Mouse (Mus musculus): ENCODE measurements around the gene Apln. TPM values are rescaled to one million over a fixed set of nuclear protein-coding genes. Genes with fewer than 3 reads are reported as not detected.

The Apln gene
- polyA plus RNA-seq, 1 experiment from 2014 or later = 4.1 TPM

- WGBS = 53% methylated on average over 8 of the region's 8 CpGs
- Histone ChIP-seq H3K27ac (replicated peaks) (no peak overlapping the region), H3K4me3 (no peak overlapping the region), H3K27me3 (no peaks in the 10 kb centered on the region; the same call in 1 of the 2 replicates), H3K9me3 (no peaks in the 10 kb centered on the region), H3K4me1 (no peaks in the 10 kb centered on the region), H3K9ac (replicated peaks) (no peak overlapping the region), H3K4me2 (replicated peaks) (no peak overlapping the region), H3K36me3 (no peaks in the 10 kb centered on the region)
- ATAC-seq (ENCODE audit: low FRiP score, low read depth) = no peak
Observed at GRCm38 (mm10) chrX:48006062-48006461, 28.6 kb downstream of the Apln start.

DNA sequence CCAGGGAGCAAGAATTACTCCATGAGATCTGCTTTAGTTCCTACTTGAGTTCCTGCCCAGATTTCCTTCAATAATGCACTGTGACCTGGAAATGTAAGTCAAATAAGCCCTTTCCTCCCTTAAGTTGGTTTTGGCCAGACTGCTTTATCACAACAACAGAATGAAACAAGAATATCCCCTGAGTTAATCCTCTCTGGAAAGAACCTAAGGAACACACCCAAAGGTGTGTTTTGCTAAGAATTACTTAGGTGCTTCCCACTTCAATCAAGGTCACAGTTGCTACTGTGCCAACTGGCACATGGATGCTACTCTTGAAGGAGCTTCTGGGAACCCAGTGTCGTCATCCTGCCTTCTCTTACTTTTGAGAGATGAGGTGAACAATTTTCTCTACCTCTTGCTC lies 29.9 kb downstream of the Apln start:
- Histone ChIP-seq H3K4me1 (no peaks in the 10 kb centered on the region), H3K4me3 (no peak overlapping the region), H3K9ac (replicated peaks) (no peak overlapping the region), H3K4me2 (replicated peaks) (no peak overlapping the region), H3K36me3 (no peaks in the 10 kb centered on the region), H3K27me3 (no peaks in the 10 kb centered on the region; the same call in 1 of the 2 replicates), H3K9me3 (no peaks in the 10 kb centered on the region), H3K27ac (replicated peaks) (no peak overlapping the region)
- 82% methylated on average over 1 of the region's 1 CpGs for WGBS
- no peak for ATAC-seq (ENCODE audit: low FRiP score, low read depth)

GRCm38 (mm10) chrX:48001151-48001550 lies 33.5 kb downstream of the Apln start:
- Histone ChIP-seq H3K9me3 (no peaks in the 10 kb centered on the region), H3K4me1 (no peaks in the 10 kb centered on the region), H3K4me2 (replicated peaks) (no peak overlapping the region), H3K27ac (replicated peaks) (no peak overlapping the region), H3K27me3 (no peaks in the 10 kb centered on the region; the same call in 1 of the 2 replicates), H3K4me3 (no peak overlapping the region), H3K9ac (replicated peaks) (no peak overlapping the region), H3K36me3 (no peaks in the 10 kb centered on the region)
- no peak for ATAC-seq (ENCODE audit: low FRiP score, low read depth)
- 84% methylated on average over 7 of the region's 7 CpGs for WGBS

DNA sequence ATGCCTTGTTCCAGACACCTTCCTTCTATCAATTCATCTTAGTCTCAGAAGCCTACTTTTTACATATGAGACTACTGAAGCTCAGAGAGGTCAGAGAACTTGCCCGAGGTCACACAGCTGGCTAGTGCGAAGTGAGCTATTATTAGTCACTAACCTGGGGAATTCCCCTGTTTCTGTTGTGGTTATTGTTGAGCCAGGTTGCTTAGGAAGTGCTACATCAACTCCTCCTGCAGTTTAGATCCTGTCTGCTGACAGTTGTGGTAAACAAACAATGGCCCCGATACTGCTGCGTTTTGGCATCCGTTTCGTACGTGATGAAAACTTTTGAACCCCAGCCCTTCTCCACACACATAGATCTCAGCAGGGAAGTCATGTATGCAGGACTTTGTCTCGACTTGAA lies 36.2 kb downstream of the Apln start:
- peaks cover 6% of the 10 kb centered on the region; the same call in 1 of the 2 replicates for H3K27me3 ChIP-seq
- WGBS = 89% methylated on average over 8 of the region's 8 CpGs
- H3K9me3 ChIP-seq = no peaks in the 10 kb centered on the region
- no peaks in the 10 kb centered on the region for H3K36me3 ChIP-seq
- no peak overlapping the region for H3K27ac ChIP-seq (replicated peaks)
- no peak for ATAC-seq (ENCODE audit: low FRiP score, low read depth)
- no peak overlapping the region for H3K9ac ChIP-seq (replicated peaks)
- H3K4me3 ChIP-seq = no peak overlapping the region
- H3K4me1 ChIP-seq = no peaks in the 10 kb centered on the region
- H3K4me2 ChIP-seq (replicated peaks) = no peak overlapping the region

DNA sequence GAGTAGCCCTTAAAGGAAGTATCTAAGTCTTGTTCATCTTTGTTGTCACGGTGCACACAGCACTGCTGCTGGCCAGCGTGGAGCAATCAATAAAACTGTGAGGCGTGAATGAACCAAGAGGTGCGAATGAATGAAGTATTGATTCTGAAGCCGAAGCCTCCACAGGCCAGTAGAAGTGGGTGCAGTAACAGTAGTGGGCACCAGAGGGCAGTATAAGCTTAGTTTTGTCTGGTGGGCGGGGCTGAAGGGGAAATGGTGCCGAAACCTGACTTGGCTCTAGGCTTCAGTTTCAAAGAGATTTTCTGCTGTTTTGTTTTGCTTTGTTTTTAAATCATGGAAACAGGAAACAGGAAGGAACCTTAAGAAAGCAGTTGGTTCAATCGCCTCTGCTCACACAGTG lies 42.0 kb downstream of the Apln start:
- Histone ChIP-seq H3K9ac (replicated peaks) (no peak overlapping the region), H3K4me1 (no peaks in the 10 kb centered on the region), H3K27ac (replicated peaks) (no peak overlapping the region), H3K4me2 (replicated peaks) (no peak overlapping the region), H3K36me3 (no peaks in the 10 kb centered on the region), H3K27me3 (peaks cover 12% of the 10 kb centered on the region; the same call in 1 of the 2 replicates), H3K9me3 (no peaks in the 10 kb centered on the region), H3K4me3 (no peak overlapping the region)
- ATAC-seq (ENCODE audit: low FRiP score, low read depth) = peak; percentile 60
- WGBS = 22% methylated on average over 8 of the region's 8 CpGs

DNA sequence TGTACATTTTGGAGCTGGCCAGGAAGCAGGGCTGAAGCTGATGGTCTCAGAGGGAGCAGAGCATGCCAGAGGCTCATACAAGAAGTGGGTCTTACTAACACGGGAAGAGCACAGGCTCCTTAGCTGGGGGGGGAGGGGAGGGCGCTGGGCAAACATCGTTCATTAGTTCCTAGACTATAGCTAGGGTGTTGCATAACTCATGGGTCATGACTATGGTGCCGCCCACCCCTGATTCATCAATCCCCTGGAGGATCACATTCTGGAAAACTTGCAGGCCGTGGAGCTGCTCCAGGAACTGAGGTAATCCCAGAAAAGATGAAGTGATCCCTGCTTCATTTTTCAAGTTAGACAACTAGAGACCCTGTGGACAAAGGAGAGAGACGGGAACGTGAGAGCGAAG lies 46.6 kb downstream of the Apln start:
- no peaks in the 10 kb centered on the region for H3K36me3 ChIP-seq
- 78% methylated on average over 8 of the region's 8 CpGs for WGBS
- H3K4me3 ChIP-seq = no peak overlapping the region
- H3K27me3 ChIP-seq = peaks cover 2% of the 10 kb centered on the region; the same call in 1 of the 2 replicates
- H3K4me2 ChIP-seq (replicated peaks) = no peak overlapping the region
- no peaks in the 10 kb centered on the region for H3K4me1 ChIP-seq
- no peak overlapping the region for H3K27ac ChIP-seq (replicated peaks)
- H3K9ac ChIP-seq (replicated peaks) = no peak overlapping the region
- H3K9me3 ChIP-seq = no peaks in the 10 kb centered on the region
- ATAC-seq (ENCODE audit: low FRiP score, low read depth) = no peak

DNA sequence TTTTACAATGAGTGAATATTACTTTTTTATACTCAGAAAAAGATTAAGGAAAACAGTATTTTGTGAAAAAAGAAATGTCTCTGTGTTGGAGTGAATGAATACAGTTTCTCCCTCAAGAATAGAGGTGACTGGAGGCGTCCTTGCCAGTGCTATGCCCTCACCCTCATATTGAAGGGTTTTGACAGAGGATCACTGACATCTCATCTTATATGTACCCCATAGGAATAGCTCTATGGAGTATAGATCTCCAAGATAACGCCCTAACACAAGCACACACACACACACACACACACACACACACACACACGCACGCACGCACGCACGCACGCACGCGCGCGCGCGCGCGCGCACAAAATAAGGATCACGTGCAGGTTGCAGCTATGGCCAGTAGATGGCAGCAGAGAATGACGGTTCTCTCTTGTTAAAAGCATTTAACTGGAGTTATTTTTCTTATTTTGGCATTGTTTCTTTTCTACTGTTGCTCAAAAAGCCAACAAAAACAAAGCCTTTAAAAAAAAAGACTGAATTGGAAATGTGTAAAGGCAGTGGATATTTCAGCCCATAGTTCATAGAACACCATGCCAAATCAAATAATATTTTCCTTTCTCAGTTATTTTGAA lies 49.5 kb downstream of the Apln start:
- WGBS = 37% methylated on average over 19 of the region's 19 CpGs
- Histone ChIP-seq H3K4me1 (no peaks in the 10 kb centered on the region), H3K4me2 (replicated peaks) (peak overlapping the region; percentile 43), H3K4me3 (peak overlapping the region; percentile 20), H3K36me3 (no peaks in the 10 kb centered on the region), H3K27me3 (no peaks in the 10 kb centered on the region), H3K9ac (replicated peaks) (no peak overlapping the region), H3K27ac (replicated peaks) (no peak overlapping the region), H3K9me3 (no peaks in the 10 kb centered on the region)
- no peak for ATAC-seq (ENCODE audit: low FRiP score, low read depth)

DNA sequence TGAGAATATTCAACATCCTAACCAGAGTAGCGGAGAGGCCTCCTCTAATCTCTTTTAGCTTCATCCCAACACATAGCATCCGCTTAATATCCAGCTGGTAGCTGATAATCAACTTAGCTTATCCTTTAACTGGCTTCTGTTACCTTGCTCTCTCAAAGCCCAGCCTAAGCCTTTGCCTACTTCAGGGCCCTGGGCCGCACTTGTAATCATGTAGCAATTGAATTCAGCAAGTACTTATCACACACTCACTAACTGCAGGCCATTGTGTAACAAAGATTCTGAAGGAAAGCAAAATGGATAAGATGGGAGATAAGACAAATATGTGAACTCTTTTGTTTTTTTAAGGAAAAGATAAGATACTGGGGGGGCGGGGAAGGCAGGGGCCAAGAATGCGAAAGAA lies 57.6 kb downstream of the Apln start:
- 80% methylated on average over 5 of the region's 5 CpGs for WGBS
- H3K9me3 ChIP-seq = no peaks in the 10 kb centered on the region
- no peaks in the 10 kb centered on the region for H3K4me1 ChIP-seq
- H3K36me3 ChIP-seq = no peaks in the 10 kb centered on the region
- no peak overlapping the region for H3K4me3 ChIP-seq
- H3K27me3 ChIP-seq = no peaks in the 10 kb centered on the region
- H3K4me2 ChIP-seq (replicated peaks) = no peak overlapping the region
- no peak overlapping the region for H3K9ac ChIP-seq (replicated peaks)
- H3K27ac ChIP-seq (replicated peaks) = no peak overlapping the region
- no peak for ATAC-seq (ENCODE audit: low FRiP score, low read depth)

DNA sequence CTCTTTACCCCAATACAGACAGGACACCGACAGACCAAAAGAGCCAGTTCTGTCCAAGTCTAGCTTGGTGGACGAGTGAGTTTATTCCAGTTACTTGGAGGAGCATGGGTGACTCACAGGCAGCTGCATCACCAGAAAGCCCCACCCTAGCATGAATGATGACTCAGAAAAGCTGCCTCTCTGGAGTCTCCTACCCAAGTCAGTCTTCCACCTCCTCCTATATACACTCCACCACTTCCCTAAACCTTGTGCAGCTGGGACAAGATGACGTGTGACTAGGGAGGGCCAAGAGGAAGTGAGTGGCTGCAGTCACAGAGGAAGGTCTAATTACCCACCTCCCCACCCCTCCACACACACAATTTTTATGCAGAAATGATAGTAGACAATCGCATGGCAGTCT lies 58.1 kb downstream of the Apln start:
- no peaks in the 10 kb centered on the region for H3K27me3 ChIP-seq
- H3K36me3 ChIP-seq = no peaks in the 10 kb centered on the region
- H3K4me3 ChIP-seq = no peak overlapping the region
- no peaks in the 10 kb centered on the region for H3K9me3 ChIP-seq
- H3K9ac ChIP-seq (replicated peaks) = no peak overlapping the region
- no peak overlapping the region for H3K27ac ChIP-seq (replicated peaks)
- ATAC-seq (ENCODE audit: low FRiP score, low read depth) = no peak
- WGBS = 80% methylated on average over 4 of the region's 4 CpGs
- no peaks in the 10 kb centered on the region for H3K4me1 ChIP-seq
- H3K4me2 ChIP-seq (replicated peaks) = no peak overlapping the region

Other genes starting within 250 kb of the Apln start
- 34.0 and 34.1 TPM in 2 replicates for gene Smarca1, start 141.9 kb downstream of the Apln start, polyA plus RNA-seq (2016; fragmentation: Nextera tagmentation; extraction: Ambion mirVana)
- gene Ocrl, start 122.5 kb downstream of the Apln start, polyA plus RNA-seq (2016; fragmentation: Nextera tagmentation; extraction: Ambion mirVana) = 26.6 and 26.7 TPM in 2 replicates
- gene Xpnpep2, start 73.9 kb upstream of the Apln start, polyA plus RNA-seq (2016; fragmentation: Nextera tagmentation; extraction: Ambion mirVana) = 2.1 and 2.4 TPM in 2 replicates
- gene Sash3, start 111.6 kb upstream of the Apln start, polyA plus RNA-seq (2016; fragmentation: Nextera tagmentation; extraction: Ambion mirVana) = 1.1 and 1.4 TPM in 2 replicates
- 5.9 and 6.2 TPM in 2 replicates for gene Zdhhc9, start 174.0 kb upstream of the Apln start, polyA plus RNA-seq (2016; fragmentation: Nextera tagmentation; extraction: Ambion mirVana)
- gene Utp14a, start 222.0 kb upstream of the Apln start, polyA plus RNA-seq (2016; fragmentation: Nextera tagmentation; extraction: Ambion mirVana) = 18.4 and 22.9 TPM in 2 replicates